Mouse (Mus musculus): ENCODE results near the gene Mapk14.

GRCm38 (mm10) chr17:28643697-28644096, 47.4 kb upstream of the Mapk14 start:
- TF ChIP-seq CTCF (IDR thresholded peaks at IDR 0.05; ENCODE audit: borderline replicate concordance, extremely low read depth, insufficient read depth, insufficient read length) (no peak), POLR2A (IDR thresholded peaks at IDR 0.05; ENCODE audit: borderline replicate concordance, extremely low read depth, insufficient read depth, insufficient read length, poor library complexity, severe bottlenecking) (no peak)

Measured in brain, embryonic 14.5 days (tissue).